Mouse (Mus musculus) cortical plate, adult 2 months (tissue): ENCODE results near the gene Dapp1.

ENCODE experiments used
- CTCF ChIP-seq: fragments of 200-500 bp; IDR thresholded peaks from 2 replicates; pipeline ENCODE4 v1.5.1; 2011; ENCODE audit warnings: mild to moderate bottlenecking, control low read depth, low read length; ENCODE audit not compliant: insufficient read depth; ENCODE audit errors: extremely low read depth
- POLR2A ChIP-seq: fragments of 200-500 bp; IDR thresholded peaks from 2 replicates; pipeline ENCODE4 v1.6.1; 2011; ENCODE audit warnings: mild to moderate bottlenecking, low read length, control low read depth; ENCODE audit not compliant: insufficient read depth; ENCODE audit errors: extremely low read depth

DNA sequence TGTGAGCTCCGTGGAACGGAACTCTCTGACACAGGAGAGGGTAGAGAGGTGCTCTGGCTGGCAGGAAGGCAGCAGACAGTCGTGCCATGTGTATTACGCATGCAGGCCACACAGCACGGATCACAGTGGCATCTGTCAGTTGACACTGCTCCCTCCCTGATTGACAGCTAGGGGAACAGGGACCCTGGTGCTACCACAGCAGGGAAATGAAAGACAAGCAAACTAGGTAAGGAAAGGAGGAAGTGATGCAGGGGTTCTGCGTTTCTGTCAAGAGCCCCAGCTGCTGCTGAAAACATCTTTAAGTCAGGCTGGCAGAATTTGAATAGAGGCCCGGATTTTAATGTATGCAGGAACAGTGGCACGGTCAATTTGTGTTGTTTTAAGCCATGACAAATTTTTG, 17.8 kb downstream of the Dapp1 start:
- TF ChIP-seq CTCF: no peak
- TF ChIP-seq POLR2A: no peak
